Mouse (Mus musculus): ENCODE measurements around the gene Med23. TPM values are rescaled to one million over a fixed set of nuclear protein-coding genes. Genes with fewer than 3 reads are reported as not detected.
A peak's percentile ranks its signal among the peaks of the same experiment; 100 is the strongest.

Gene Med23
- polyA plus RNA-seq, 1 experiment from 2014 or later, result 34.4 TPM

DNA sequence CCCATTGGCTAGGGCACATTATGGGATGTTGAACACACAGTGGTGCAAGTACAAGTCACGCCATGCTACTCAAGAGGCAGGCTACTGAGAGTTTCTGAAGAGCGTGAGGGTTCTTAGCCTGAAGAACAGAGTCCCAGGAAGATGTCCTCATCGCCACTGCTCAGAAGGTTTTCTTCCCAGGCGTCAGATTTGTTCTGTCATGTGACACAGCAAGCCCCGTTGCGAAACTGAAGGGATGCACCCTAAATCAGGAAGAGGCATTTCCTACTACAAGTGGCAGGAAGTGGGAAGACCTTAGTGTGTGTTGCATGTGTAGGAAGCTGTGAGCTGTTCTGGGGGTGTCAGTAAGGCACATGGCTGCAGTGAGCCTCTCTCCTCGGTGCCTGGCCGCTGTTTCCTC is 41.4 kb downstream of the Med23 start:
- H3K36me3 ChIP-seq (ENCODE audit: control insufficient read depth, insufficient read depth, low read length), result peaks cover 27% of the 10 kb centered on the region

GRCm38 (mm10) chr10:24912576-24912975 is 42.8 kb downstream of the Med23 start:
- ATAC-seq (ENCODE audit: insufficient number of reproducible peaks, low FRiP score, low TSS enrichment, low read depth), result no peak

More for the DNA sequence above, 41.4 kb downstream of the Med23 start:
- H3K4me1 ChIP-seq (ENCODE audit: control insufficient read depth, insufficient read depth, low read length), result 0 out of 2 replicates have a peak, but pooled peaks cover 4% of the 10 kb centered on the region
- no peak for ATAC-seq (ENCODE audit: insufficient number of reproducible peaks, low FRiP score, low TSS enrichment, low read depth)
- 91% methylated on average over 8 of the region's 8 CpGs for WGBS
- H3K27me3 ChIP-seq (ENCODE audit: control insufficient read depth, insufficient read depth, low read length), result no peaks in the 10 kb centered on the region
- DNase-seq (ENCODE audit: low spot score), result no peak
- H3K4me3 ChIP-seq (ENCODE audit: low read depth, low read length), result no peak overlapping the region
- H3K9ac ChIP-seq (ENCODE audit: low read length), result no peak overlapping the region
- H3K27ac ChIP-seq (replicated peaks; ENCODE audit: low read depth, low read length), result no peak overlapping the region
- H3K4me2 ChIP-seq (ENCODE audit: low read depth, severe bottlenecking), result no peak overlapping the region
- no peaks in the 10 kb centered on the region for H3K9me3 ChIP-seq (ENCODE audit: control insufficient read depth, low read length)

DNA sequence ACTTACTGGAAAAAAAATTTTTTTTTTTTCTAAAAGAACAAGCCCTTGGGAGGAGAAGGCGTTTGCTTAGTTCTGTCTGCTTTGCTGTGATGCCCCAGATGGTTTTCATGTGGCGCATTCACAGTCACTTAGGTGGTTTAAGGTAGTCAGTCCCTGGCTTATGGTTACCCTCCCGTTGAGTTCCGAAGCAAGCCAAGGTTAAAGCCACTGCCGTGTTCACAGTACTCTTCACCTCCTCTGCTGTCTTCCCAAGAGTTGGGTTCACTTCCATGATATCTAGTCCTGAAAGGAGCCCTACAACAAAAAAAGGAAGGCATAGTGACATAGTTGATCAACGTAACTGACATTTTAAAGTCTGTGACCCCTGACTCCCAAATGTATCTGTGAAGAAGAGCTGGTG is 45.7 kb downstream of the Med23 start:
- Histone ChIP-seq H3K36me3 (ENCODE audit: control insufficient read depth, insufficient read depth, low read length) (peaks cover 12% of the 10 kb centered on the region), H3K9ac (ENCODE audit: low read length) (no peak overlapping the region), H3K9me3 (ENCODE audit: control insufficient read depth, low read length) (no peaks in the 10 kb centered on the region), H3K4me1 (ENCODE audit: control insufficient read depth, insufficient read depth, low read length) (0 out of 2 replicates have a peak, but pooled peaks cover 4% of the 10 kb centered on the region), H3K4me3 (ENCODE audit: low read depth, low read length) (no peak overlapping the region), H3K27me3 (ENCODE audit: control insufficient read depth, insufficient read depth, low read length) (no peaks in the 10 kb centered on the region), H3K4me2 (ENCODE audit: low read depth, severe bottlenecking) (no peak overlapping the region), H3K27ac (replicated peaks; ENCODE audit: low read depth, low read length) (no peak overlapping the region)
- no peak for DNase-seq (ENCODE audit: low spot score)
- no peak for ATAC-seq (ENCODE audit: insufficient number of reproducible peaks, low FRiP score, low TSS enrichment, low read depth)
- WGBS, result 82% methylated on average over 6 of the region's 6 CpGs

More at GRCm38 (mm10) chr10:24912576-24912975, 42.8 kb downstream of the Med23 start:
- DNase-seq (ENCODE audit: low spot score), result no peak
- H3K36me3 ChIP-seq (ENCODE audit: control insufficient read depth, insufficient read depth, low read length), result peaks cover 22% of the 10 kb centered on the region
- H3K9me3 ChIP-seq (ENCODE audit: control insufficient read depth, low read length), result no peaks in the 10 kb centered on the region
- H3K4me3 ChIP-seq (ENCODE audit: low read depth, low read length), result no peak overlapping the region
- H3K9ac ChIP-seq (ENCODE audit: low read length), result no peak overlapping the region
- H3K27ac ChIP-seq (replicated peaks; ENCODE audit: low read depth, low read length), result no peak overlapping the region
- no peaks in the 10 kb centered on the region for H3K27me3 ChIP-seq (ENCODE audit: control insufficient read depth, insufficient read depth, low read length)
- 94% methylated on average over 14 of the region's 14 CpGs for WGBS
- H3K4me2 ChIP-seq (ENCODE audit: low read depth, severe bottlenecking), result no peak overlapping the region
- H3K4me1 ChIP-seq (ENCODE audit: control insufficient read depth, insufficient read depth, low read length), result 0 out of 2 replicates have a peak, but pooled peaks cover 4% of the 10 kb centered on the region

DNA sequence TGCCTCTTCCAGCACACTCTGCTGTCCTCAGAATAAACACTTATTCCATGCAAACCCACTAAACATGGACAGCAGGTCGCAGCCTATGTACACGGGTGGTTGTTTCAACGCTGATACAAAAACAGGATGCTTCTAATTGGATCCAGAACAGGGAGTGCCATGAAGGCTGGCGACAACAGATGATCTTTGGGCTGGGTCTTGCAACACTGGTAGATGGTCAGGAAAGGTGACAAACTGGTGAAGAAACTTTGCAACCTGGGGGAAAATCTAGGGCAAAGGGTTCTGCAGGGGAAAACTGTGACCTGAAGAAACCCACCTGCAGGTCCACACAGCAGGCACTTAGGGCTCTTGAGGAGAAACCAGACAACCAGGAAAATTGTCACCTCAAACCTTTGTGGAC is 53.2 kb downstream of the Med23 start:
- Histone ChIP-seq H3K27ac (replicated peaks; ENCODE audit: low read depth, low read length) (no peak overlapping the region), H3K9me3 (ENCODE audit: control insufficient read depth, low read length) (no peaks in the 10 kb centered on the region), H3K4me3 (ENCODE audit: low read depth, low read length) (no peak overlapping the region), H3K4me2 (ENCODE audit: low read depth, severe bottlenecking) (no peak overlapping the region), H3K4me1 (ENCODE audit: control insufficient read depth, insufficient read depth, low read length) (peaks cover 7% of the 10 kb centered on the region; the same call in 1 of the 2 replicates), H3K27me3 (ENCODE audit: control insufficient read depth, insufficient read depth, low read length) (no peaks in the 10 kb centered on the region), H3K9ac (ENCODE audit: low read length) (no peak overlapping the region), H3K36me3 (ENCODE audit: control insufficient read depth, insufficient read depth, low read length) (no peaks in the 10 kb centered on the region)
- 22% methylated on average over 4 of the region's 4 CpGs for WGBS
- DNase-seq (ENCODE audit: low spot score) (no peak), ATAC-seq (ENCODE audit: insufficient number of reproducible peaks, low FRiP score, low TSS enrichment, low read depth) (no peak)

- Histone ChIP-seq H3K27ac (replicated peaks; ENCODE audit: low read depth, low read length) (no peak overlapping the region), H3K9ac (ENCODE audit: low read length) (no peak overlapping the region), H3K27me3 (ENCODE audit: control insufficient read depth, insufficient read depth, low read length) (no peaks in the 10 kb centered on the region), H3K36me3 (ENCODE audit: control insufficient read depth, insufficient read depth, low read length) (no peaks in the 10 kb centered on the region), H3K9me3 (ENCODE audit: control insufficient read depth, low read length) (no peaks in the 10 kb centered on the region), H3K4me3 (ENCODE audit: low read depth, low read length) (no peak overlapping the region), H3K4me1 (ENCODE audit: control insufficient read depth, insufficient read depth, low read length) (peaks cover 10% of the 10 kb centered on the region; the same call in 1 of the 2 replicates), H3K4me2 (ENCODE audit: low read depth, severe bottlenecking) (no peak overlapping the region)
- 75% methylated on average over 3 of the region's 3 CpGs for WGBS
- ATAC-seq (ENCODE audit: insufficient number of reproducible peaks, low FRiP score, low TSS enrichment, low read depth) (no peak), DNase-seq (ENCODE audit: low spot score) (no peak)
These were observed 54.5 kb downstream of the Med23 start for GRCm38 (mm10) chr10:24924296-24924695.

GRCm38 (mm10) chr10:24926380-24926779 is 56.6 kb downstream of the Med23 start:
- Histone ChIP-seq H3K9ac (ENCODE audit: low read length) (no peak overlapping the region), H3K4me3 (ENCODE audit: low read depth, low read length) (no peak overlapping the region), H3K9me3 (ENCODE audit: control insufficient read depth, low read length) (no peaks in the 10 kb centered on the region), H3K4me1 (ENCODE audit: control insufficient read depth, insufficient read depth, low read length) (peaks cover 10% of the 10 kb centered on the region; the same call in 1 of the 2 replicates), H3K27ac (replicated peaks; ENCODE audit: low read depth, low read length) (0 out of 2 replicates have a peak overlapping the region, but pooled peaks have one; percentile 33), H3K4me2 (ENCODE audit: low read depth, severe bottlenecking) (no peak overlapping the region), H3K27me3 (ENCODE audit: control insufficient read depth, insufficient read depth, low read length) (no peaks in the 10 kb centered on the region), H3K36me3 (ENCODE audit: control insufficient read depth, insufficient read depth, low read length) (no peaks in the 10 kb centered on the region)
- ATAC-seq (ENCODE audit: insufficient number of reproducible peaks, low FRiP score, low TSS enrichment, low read depth) (peak; percentile 48; the same call in 1 of the 2 replicates), DNase-seq (ENCODE audit: low spot score) (peak; percentile 30)
- 12% methylated on average over 10 of the region's 10 CpGs for WGBS

DNA sequence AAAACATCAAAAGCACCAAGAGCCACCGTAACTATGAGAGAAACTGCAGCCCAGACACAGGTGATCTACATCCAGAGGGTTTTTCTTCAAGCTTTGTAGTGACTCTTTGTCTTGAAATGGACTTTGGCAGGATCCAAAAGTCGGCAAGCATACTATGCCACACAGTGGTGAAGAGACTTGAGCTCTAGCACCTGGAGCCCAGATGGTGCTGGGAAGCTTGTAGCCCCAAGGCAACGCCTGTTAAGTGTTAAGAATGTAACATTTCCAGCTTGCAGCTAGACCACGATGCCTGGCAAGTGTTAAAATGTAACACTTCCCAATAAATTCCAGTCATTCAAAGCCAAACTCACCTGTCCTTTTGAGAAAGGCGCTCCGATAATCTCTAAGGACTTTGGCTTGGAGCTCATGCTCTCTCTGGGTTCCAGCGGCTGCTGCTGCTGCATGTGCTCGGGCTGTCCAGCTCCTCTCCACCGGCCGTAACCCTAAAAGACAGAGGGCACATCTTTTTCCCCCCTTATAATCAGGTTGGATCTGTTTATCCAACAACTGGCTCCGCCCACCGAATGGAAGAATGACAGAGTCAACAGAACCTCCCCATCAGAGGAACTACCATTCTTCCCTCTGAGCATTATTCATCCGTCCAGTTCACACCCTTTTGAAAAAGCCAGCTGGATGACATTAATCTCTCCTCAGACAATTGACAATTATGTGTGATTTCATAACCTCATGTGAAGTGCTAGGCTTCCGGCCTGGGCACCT is 57.4 kb downstream of the Med23 start, which contains the start of gene Arg1:
Arg1 (minus strand) TSS at position 523 of the 759 bp plus-strand sequence.
- no peak within 1 kb of the TSS for H3K9ac ChIP-seq (ENCODE audit: low read length)
- no peaks in the 10 kb centered on the region for H3K36me3 ChIP-seq (ENCODE audit: control insufficient read depth, insufficient read depth, low read length)
- no peak within 1 kb of the TSS for H3K4me3 ChIP-seq (ENCODE audit: low read depth, low read length)
- H3K4me1 ChIP-seq (ENCODE audit: control insufficient read depth, insufficient read depth, low read length), result peaks cover 10% of the 10 kb centered on the region; the same call in 1 of the 2 replicates
- H3K27me3 ChIP-seq (ENCODE audit: control insufficient read depth, insufficient read depth, low read length), result no peaks in the 10 kb centered on the region
- no peaks in the 10 kb centered on the region for H3K9me3 ChIP-seq (ENCODE audit: control insufficient read depth, low read length)
- peak within 1 kb of the TSS; percentile 20 for H3K4me2 ChIP-seq (ENCODE audit: low read depth, severe bottlenecking)
- WGBS, result 15% methylated on average over 14 of the region's 14 CpGs
- ATAC-seq (ENCODE audit: insufficient number of reproducible peaks, low FRiP score, low TSS enrichment, low read depth) (peak; percentile 71), DNase-seq (ENCODE audit: low spot score) (peak; percentile 85)
- H3K27ac ChIP-seq (replicated peaks; ENCODE audit: low read depth, low read length), result 0 out of 2 replicates have a peak within 1 kb of the TSS, but pooled peaks have one; percentile 33

- Histone ChIP-seq H3K9me3 (ENCODE audit: control insufficient read depth, low read length) (no peaks in the 10 kb centered on the region), H3K4me1 (ENCODE audit: control insufficient read depth, insufficient read depth, low read length) (peaks cover 10% of the 10 kb centered on the region; the same call in 1 of the 2 replicates), H3K27ac (replicated peaks; ENCODE audit: low read depth, low read length) (no peak overlapping the region), H3K36me3 (ENCODE audit: control insufficient read depth, insufficient read depth, low read length) (no peaks in the 10 kb centered on the region), H3K9ac (ENCODE audit: low read length) (no peak overlapping the region), H3K4me2 (ENCODE audit: low read depth, severe bottlenecking) (peak overlapping the region; percentile 10; the same call in 1 of the 2 replicates), H3K27me3 (ENCODE audit: control insufficient read depth, insufficient read depth, low read length) (no peaks in the 10 kb centered on the region), H3K4me3 (ENCODE audit: low read depth, low read length) (no peak overlapping the region)
- ATAC-seq (ENCODE audit: insufficient number of reproducible peaks, low FRiP score, low TSS enrichment, low read depth), result no peak
- WGBS, result 12% methylated on average over 12 of the region's 12 CpGs
- peak; percentile 30 for DNase-seq (ENCODE audit: low spot score)
These were observed 58.3 kb downstream of the Med23 start for GRCm38 (mm10) chr10:24928072-24928471.

Data from limb, embryonic 11.5 days (tissue).